Mouse (Mus musculus) 3134 (cell line): ENCODE measurements around the gene Dph1.

Source experiments
- DNase-seq: peaks from one replicate; pipeline ENCODE4 v3.0.0-alpha.2; 2011; ENCODE audit warnings: low spot score; ENCODE audit not compliant: insufficient read length; ENCODE audit errors: extremely low read depth

Gene Dph1

DNA sequence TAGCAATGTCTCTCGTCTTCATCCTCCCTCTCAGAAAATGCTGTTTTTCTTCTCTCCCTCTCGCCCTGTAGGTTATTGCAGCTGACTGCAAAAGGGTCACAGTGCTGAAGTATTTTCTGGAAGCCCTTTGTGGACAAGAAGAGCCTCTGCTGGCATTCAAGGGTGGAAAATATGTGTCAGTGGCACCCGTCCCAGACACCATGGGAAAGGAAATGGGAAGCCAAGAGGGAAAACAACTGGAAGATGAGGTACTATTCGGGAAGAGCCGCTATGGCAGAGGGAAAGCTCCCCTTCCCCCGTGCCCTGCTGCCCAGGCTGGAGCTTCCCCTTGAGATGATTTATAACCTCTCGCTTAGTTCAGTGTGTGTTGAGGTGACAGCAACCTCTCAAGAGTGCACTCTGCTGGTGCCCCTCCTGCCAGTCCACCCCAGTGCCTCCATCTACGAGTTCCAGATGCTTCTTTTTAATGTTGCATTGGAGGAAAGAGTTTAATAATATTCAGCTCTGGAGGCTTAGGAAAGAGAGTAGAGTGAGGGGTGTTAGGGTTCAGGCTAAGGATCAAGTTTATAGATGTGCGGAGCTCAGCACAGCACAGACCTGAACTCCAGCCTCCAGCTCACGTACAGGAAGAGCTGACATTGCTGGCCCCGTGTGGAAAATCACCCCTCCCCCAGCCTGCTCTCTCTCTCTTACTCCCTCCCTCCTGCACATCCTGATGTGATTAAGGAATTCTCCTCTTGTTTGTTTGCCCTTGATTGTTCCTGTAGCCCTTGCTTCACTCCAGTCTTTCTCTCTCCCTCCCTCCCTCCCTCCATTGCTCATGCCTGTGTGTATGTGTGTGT, 51.7 kb downstream of the Dph1 start:
- no peak for DNase-seq

DNA sequence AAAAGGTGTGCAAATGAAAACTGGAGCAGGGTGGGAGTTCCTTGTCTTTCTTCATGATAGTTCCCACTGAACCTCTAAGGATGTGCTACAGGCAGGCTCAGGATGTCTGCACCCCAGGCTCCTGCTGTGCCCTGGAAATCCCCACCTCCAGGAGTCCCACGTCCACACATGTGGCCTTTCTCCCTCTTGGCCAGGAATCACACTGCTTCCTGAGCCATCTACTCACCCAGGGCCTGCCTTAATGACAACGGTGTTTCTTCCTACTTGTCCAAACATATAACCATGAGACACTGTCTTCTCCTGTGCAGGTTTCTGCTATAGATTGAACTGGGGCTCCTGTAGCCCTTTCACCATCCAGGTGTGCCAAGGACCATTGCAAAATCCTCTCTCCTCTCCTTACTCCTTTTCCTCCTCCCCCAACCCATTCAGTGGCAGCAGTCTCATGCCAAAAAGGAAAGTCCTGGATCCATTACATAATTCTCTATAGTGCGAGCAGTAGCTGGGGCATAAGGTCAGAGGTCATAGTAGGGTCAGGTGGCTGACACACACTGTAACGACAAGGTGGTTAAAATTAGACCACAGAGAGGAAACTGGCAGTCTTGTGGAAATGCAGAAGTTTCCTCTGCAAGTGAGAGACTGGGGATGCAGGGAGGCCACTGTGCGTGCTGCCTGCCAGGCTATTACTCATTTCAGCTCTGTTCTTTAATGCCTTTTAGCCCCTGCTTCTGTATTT, 54.2 kb downstream of the Dph1 start:
- DNase-seq, result no peak

DNA sequence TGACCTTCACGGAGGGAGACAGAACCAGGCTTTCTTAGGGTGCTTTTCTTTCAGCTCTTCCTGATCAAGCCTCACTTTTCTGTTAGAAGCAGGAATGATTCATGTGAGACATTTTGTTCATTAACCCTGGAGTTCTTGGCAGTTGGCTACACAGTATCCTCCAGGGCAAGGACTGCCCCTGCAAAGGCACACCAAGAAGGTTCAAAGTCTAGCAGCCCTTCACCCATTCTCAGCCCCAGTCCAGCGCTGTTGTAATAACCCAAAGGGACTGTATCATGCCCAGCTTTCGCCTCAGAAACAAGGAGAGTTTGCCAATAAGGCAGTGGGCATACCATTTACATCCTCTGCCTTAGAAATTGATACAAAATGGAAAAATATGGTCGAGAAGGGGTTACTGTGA, 55.7 kb downstream of the Dph1 start:
- DNase-seq, result no peak

- DNase-seq, result no peak
Observed at GRCm38 (mm10) chr11:75134485-75135068, 56.5 kb downstream of the Dph1 start.

GRCm38 (mm10) chr11:75133951-75134350, 57.1 kb downstream of the Dph1 start:
- no peak for DNase-seq

GRCm38 (mm10) chr11:75133391-75133790, 57.6 kb downstream of the Dph1 start:
- no peak for DNase-seq

DNA sequence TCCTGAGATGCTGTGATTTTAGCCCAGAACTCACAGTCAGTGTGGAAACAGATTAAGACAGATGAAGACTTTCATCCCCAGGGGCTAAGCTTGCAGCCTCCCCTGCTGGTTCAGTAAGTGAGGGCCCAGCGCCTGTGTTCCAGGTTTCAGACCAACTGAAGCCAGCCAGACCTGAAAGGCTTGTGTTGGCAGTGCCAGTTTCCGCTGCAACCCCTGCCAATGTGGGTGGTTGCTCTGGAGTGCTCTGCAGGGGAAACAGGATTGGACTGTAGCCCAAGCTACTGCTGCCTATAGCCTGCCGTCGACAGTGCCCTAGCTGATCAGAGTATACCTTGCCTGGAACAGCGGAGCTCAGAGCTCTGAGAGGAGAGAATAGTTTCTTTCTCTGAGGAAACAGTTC, 58.8 kb downstream of the Dph1 start:
- DNase-seq, result no peak

DNA sequence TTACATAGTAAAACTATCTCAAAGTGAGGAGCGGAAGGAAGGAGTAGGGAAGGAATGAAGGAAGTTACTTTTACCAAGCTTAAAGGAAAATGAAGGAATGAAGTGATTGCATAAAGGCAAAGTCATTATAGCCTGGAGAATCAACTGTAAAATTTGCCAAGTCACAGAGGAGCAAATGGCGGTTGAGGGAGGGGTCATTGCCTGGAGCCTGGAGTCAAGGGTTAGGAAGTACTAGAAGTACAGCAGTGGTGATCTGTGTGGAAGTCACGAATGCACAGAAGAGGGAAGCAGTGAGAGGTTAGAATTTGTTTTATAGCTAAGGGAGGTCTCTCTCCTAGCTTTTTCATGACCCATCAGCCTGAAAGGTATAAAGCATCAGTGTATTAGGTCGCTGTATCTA, 59.7 kb downstream of the Dph1 start:
- no peak for DNase-seq

GRCm38 (mm10) chr11:75129481-75129880, 61.6 kb downstream of the Dph1 start:
- DNase-seq, result no peak
